Mouse (Mus musculus) embryo, embryonic 11 days (tissue): Measurements from ENCODE around the gene Cmc2.
A peak's percentile ranks its signal among the peaks of the same experiment; 100 is the strongest.

Source experiments
- DNase-seq: peaks from one replicate; pipeline ENCODE4 v3.0.0-alpha.2; 2015

The Cmc2 gene

GRCm38 (mm10) chr8:116921337-116922059 is at the start of gene Cmc2, which contains the start of gene Cenpn:
Cmc2 (minus strand) TSS chr8:116921455.
Cenpn (plus strand) TSS chr8:116921730.
- peak; percentile 98 for DNase-seq

GRCm38 (mm10) chr8:116969531-116969930 is 48.3 kb upstream of the Cmc2 start:
- DNase-seq: no peak

- no peak for DNase-seq
Measured at GRCm38 (mm10) chr8:116954415-116954814, 33.2 kb upstream of the Cmc2 start.

- DNase-seq: no peak
Measured at GRCm38 (mm10) chr8:116952428-116952827, 31.2 kb upstream of the Cmc2 start.

GRCm38 (mm10) chr8:116951778-116952177 is 30.5 kb upstream of the Cmc2 start:
- no peak for DNase-seq

DNA sequence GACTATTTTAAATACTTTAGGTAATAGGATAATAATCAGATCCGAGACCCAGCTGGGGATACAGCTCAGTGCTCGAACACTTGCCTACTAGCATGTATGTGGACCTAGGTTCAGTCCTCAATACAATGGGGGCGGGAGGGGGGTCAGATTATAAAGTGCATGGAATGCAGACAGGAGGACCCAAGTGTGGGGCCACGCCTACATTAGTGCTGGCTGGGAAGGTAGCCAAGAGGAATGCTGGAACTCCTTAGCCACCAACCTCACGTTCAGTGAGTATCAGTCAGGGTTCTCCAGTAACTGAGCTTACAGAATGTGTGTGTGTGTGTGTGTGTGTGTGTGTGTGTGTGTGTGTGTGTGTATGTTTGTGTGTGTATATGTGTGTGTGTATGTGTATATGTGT is 30.1 kb upstream of the Cmc2 start:
- DNase-seq: no peak

DNA sequence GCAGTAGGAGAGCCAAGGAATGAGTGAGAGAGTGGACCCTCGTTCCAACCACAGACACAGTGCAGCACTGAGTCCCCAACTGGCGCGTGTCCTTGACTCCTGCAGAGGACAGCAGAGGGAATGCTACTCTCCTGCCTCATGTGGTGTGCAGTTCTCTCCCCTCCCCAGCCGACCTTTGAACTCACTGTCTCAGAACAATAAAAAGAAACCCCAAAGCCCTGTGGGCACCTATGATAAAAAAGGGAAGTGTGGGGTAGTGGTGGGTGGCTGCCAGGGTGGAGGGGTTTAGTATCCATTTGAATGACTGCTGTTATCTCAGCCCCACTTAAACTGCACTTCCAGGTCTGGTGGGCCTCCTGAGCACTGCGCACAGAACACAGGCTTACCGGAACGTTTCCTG is 26.3 kb upstream of the Cmc2 start:
- DNase-seq: no peak

- no peak for DNase-seq
Measured at GRCm38 (mm10) chr8:116946851-116947250, 25.6 kb upstream of the Cmc2 start.

DNA sequence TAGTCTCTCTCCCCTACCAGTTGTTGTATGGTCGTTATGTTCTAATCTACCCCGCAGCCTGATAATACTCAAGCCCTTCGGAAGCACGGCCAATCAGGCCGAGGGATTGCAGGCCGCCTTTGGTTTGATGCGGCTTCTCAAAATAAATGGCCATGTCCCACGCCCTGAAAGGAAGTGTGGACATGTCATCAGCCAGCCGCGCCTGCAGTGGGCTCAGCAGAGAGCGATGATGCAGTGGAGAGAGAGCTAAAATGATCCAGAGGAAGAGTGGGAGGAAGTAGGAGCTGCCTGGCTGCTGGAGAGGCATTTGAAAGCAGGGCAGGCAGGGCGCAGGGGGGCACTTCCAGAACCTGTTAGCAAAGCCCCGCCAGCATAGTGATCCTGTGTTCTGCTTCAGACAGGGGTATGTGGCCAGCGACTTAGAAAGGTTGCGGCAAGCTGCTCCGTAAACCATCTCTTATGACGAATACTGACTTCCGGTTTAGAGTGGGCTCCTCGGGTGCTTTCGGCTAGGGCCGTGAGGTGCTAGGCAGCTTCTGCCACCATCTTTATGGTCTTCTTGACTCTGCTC is 25.1 kb upstream of the Cmc2 start:
- no peak for DNase-seq

DNA sequence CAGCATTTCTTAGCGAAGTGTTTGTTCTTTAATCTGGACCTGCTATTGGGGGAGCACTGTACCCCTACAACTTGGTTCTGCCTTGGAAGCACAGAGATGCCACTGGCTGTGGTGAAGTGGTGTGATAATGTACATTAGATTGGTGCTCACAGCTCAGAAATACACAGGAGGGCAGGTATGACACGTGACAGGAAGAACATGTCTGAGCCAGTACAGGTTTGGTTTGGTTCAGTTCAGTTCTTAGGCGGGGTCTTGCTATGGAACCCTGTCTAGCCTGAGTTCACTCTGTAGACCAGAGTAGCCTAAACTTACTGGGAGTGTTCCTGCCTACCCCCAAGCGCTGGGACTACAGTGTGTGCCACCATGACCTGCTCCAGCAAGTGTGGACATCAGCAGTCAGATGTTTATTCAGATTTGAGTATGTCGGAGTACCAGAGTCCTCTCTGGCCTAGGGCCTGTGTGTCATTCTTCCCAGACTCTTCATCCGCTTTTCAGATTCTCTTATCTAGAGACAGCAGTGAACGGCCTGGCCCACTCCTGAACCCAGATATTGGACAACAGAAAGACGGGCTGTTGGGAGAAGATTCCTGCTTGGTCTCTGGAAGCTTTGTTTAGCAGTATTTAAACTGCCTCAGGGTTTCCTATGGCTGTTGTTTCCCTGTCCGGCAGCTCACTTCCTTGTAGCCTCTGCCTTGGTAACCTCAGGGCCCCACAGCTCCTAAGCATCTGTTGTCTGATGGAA is 24.1 kb upstream of the Cmc2 start:
- DNase-seq: no peak

DNA sequence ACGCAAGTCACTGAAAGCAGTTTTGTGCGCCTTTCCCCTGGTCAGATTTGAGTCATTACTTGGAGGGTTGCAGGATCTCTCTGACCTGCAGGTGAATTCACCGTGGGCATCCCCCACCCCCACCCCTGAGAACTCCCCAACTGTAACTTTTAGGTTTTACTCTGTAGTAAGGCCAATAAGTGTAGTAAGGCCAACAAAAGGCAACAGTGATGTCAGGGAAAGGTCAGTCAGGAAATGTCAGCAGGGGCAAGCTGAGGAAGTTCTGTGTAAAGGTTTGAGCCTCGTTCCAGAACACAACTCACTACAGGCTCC is 23.1 kb upstream of the Cmc2 start:
- DNase-seq: no peak

DNA sequence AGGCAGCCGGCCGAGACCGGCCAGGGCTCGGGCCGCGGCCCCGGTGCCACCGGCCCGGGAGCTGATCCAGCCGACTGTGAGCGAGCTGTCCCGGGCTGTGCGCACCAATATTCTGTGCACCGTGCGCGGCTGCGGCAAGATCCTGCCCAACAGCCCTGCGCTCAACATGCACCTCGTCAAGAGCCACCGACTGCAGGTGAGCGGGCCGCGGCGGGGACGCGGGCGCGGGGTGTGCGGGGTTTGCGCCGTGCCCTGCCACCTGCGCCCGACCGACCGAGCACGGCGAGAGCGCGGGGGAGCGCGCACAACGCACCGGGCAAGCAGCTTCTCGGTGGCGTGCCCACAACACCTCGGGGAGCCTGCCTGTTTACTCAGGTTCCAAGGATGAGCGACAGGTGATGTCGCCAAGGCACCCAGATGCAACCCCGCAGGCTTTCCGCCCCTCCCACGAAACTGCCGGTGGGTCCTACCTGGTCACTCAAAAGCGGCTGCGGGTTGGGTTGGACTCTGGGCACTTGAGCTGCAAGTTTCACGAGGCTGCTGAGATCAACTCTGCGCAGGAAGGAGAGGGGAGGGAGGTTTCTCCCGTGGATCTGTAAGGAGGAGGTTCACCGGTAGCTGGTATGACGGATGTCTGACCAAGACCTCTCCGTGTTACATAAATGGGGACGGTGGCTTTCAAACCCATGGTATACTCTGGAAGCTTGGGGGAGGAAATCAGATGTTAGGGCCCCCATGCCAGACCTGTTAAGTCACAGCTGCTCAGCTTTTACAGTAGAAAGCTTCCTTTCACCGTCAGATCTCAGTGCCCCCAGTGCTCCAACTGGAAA is 22.5 kb upstream of the Cmc2 start:
- DNase-seq: peak; percentile 32

- DNase-seq: peak; percentile 95
Measured at GRCm38 (mm10) chr8:116943161-116943554, 21.9 kb upstream of the Cmc2 start, which contains the start of gene Atmin. Atmin (plus strand) TSS chr8:116943393.

DNA sequence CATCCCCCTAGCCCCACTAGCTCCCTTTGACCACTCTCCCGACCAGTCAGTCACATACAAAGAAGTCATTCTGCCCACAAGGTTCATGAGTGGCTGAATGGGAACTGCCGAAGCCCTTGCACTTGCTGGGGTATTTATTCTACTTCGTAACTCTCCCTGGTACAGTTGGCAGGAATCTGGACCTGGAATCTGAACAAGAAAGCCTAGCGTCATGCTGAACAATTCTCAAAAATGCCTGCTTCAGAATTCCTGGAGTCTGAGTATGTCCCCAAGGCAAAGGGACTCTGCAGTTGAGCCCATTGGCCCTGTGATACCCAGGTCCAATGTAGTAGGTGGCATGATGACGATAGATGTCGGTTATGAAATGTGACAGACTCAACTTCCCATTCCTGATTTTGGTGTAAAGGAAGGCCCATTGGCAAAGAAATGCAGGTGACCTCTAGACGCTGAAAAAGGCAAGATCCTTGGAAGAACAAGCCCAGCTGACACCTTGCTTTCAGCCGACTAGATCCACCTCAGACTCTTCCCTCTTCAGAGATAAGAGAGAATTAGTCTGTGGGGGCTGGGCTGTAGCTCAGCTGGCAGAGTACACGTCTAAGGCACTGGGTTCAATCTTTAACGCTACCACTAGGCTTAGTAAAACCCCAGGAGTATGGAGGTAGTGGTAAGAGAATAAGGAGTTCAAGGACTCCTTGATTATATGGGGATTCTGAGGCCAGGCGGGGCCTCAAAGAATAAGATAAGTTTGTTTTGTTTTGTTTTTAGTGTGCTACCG is 21.2 kb upstream of the Cmc2 start:
- no peak for DNase-seq

- no peak for DNase-seq
Measured at GRCm38 (mm10) chr8:116935506-116935905, 14.3 kb upstream of the Cmc2 start.

DNA sequence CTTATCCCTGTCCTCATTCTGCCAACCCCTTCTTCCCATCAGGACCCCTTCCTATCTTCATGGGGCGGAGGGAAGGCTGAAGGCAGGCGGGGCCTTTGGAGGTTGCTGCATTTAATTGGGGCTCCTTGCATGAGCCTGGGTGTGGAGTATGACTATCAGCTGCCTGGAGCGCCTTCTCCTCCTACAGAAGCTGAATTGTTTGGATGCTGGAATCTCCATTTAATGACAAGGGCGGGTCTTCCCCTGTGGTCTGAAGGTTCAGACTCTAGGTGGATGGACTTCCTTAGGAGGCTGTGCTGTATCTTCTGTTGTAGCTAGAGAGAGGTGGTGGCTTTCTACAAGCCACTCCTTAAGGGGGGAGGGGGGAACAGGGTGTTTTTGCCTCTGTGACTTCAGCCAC is 13.7 kb upstream of the Cmc2 start:
- DNase-seq: no peak

DNA sequence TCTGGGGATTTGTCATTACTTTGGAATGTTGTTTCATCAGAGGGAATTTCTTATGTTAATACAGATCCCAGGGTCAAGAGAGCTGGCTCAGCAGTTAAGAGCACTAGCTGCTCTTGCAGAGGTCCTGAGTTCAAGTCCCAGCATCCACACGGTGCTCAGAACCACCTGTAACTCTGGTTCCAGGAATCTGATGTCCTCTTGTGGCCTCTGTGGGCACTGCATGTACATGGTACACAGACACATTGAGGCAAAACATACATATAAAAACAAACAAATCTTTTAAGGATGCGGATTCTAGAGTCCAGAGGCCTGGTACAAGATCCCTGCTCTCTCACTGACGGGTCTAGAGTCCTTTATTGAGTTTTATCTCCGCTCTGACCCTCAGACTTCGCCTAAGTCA is 7.3 kb upstream of the Cmc2 start:
- no peak for DNase-seq

GRCm38 (mm10) chr8:116927880-116928279 is 6.6 kb upstream of the Cmc2 start:
- DNase-seq: peak; percentile 54

GRCm38 (mm10) chr8:116923526-116923925 is 2.3 kb upstream of the Cmc2 start:
- DNase-seq: no peak

DNA sequence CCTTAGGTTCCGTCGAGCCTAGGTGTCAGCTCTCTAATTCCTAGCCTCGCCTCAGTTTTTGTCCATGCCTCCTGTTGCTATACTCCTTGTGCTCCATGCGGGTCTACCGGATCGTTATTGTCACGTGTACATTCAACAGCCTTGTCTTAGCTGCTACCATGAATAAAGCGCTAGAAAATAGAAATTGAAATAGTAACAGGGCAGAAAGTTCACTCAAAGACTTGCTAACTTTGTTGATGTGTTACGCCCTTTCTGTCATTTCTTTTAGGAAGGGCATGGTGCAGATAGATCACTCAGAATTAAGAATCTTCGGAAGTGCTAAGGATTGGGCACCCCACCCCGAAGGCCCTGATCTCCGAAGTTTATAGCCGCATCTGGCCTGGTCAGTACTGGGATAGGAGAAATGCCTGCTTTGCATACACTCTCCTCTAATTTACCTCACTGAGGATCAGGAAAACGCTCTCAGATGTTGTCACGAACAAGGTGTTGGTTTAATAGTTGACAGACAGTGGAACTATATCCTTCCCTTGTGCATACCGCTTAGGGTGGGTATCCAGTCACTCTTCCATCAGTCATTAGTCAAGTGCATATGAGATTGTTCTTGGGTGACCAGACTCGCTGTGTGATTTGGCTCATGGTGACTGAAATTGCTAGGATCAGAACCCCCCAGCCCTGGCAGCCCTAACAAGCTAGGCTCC is 954 bp upstream of the Cmc2 start:
- DNase-seq: no peak

DNA sequence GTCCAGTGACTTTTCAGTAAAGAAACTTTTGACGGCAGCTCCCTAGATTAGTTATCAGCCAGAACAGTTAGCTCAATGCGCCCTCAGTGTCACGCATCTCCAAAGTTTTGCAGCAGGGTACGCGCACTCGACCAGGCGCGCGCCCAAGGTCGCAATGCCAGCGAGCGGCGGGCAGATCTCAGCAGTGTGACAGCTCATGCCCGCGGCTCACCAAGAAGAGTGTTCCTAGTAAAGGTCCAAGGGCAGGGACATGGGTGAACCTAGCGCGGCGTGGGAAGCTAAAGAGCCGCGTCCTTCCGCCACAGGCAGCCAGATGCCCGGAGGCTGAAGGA is 284 bp downstream of the Cmc2 start:
- DNase-seq: no peak

DNA sequence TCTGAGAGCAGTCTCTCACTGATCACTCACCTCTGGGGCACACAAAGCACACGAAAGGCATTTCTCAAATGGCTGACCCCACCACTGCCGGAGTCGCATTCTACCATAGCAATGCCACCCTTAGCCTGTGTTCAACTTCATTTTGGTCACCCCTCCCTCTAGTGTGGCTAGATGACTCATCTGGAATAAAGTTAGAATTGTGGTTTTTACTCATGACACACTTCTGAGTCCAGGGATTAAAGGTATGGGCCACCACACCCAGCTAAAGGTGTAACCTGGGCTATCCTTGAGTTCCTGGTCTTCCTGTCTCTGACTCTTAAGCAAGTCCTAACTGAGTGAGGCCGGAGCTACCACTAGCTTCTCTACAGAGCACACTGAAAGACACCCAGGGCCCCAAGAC is 15.4 kb downstream of the Cmc2 start:
- DNase-seq: no peak
